Mouse (Mus musculus) spleen, adult 18-20 months (tissue): ENCODE data around the gene Gpr62.
"Not testable (repeated sequence)": the region's sequence is repeated elsewhere in the genome, so short reads cannot be mapped to it uniquely, and the experiment has no call there.

ENCODE experiments used
- DNase-seq, 2 experiments: peaks; one replicate each; pipeline ENCODE4 v3.0.0; 2022; ENCODE audit warnings: mixed read lengths in 2 of 2

The Gpr62 gene

DNA sequence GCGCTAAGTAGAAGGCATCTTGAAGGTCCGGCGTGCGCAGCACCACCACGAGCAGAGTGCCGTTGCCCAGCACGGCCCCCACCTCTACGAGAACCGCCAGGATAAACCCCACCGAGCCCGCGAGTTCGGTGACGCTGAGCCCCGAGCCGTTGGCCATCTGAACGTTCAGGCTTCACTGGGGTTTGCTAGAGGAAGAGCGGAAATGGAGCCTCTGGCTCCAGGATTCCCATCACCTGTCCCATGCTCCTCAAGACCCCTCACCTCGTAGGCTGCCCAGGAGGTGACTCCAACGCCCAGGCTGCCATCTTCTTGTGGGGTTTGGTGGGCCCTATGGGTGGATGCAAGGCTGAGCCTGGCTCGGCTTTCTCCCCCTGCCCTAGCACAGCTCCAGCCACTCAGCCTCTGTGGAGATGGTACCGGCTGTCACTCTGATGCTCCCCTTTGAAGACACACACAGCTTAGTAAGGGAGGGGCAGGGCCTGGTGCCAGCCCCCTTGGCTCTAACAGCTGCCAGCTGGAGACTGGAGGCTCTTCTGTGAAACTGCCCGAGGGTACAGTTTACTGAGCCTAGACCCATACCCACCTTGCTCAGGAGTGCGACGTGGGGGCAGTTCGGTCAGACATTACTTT is at the start of gene Gpr62:
TSS of gene Gpr62 (minus strand) at position 368 of the 630 bp plus-strand sequence.
- no peak for DNase-seq

DNA sequence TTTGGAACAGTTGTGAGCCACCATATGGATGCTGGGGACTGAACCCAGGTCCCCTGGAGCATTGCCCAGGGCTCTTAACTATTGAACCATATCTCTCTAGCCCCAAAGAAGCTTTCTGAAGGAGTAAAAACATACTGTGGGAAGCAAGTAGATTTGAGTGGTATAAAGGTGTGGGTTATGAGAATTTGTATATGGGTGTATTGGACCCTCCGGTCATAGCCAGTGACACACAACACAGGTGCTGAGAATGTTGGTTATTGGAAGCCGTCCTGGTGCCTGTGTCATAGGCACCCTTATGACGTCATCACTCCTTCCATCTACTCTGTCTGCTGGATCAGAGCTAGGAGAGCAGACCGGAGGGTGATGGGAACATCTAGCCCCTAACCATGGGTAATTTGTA is 48.5 kb upstream of the Gpr62 start, which contains the start of gene Iqcf5:
TSS of gene Iqcf5 (plus strand) at position 301 of the 400 bp plus-strand sequence.
- DNase-seq, result no peak

DNA sequence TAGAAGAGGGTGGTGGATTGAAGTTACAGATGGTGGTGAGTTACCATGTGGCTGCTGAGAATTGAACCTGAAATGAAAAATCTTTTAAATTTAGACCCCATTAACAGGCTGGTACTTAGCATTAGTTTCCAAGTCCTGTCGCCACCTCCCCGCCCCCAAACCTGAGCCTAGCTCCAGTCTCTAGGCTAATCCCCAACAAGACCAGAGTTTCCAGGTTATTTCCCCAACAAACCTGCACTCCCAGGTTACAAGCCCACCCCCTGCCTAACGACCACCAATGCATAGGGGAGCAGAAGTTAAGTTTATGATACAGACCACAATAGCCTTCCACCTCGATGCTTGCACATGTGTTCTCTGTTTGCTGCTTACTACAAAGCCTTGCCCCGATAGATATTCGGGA is 47.8 kb upstream of the Gpr62 start:
- DNase-seq, result no peak

DNA sequence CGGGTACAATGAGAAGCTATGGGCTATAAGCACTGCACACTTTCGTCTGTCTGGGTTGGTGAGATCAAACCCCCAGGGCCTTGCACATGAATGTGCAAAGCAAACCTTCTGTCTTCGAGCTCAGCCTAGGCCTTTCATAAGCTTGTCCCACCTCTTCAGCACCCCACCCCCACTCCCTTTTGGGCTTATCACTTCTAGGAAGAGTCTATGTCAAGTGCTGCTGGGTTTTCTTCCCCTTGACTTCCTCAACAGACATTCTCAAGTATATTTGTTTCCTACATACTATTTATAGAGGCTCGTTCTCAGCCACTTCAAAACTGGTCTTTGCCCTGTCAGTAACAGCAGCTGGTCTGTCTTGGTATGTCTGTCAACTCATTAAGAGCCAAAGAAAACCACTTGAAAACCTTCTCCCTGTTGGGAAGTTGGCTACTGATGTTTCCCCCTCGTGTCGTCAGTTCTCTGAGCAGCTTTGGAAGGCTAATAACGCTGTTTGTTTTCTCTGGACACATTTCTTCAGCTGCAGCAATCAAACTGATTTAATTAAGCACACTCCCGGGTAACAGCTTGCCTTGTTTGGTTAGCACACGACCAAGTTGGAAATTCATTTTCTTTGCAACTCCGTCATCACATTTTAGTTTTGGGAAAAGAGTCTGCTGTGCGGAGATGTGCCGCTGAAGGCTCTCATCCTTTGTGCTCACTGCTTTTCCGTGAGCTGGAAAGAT is 47.2 kb upstream of the Gpr62 start:
- DNase-seq, result no peak

DNA sequence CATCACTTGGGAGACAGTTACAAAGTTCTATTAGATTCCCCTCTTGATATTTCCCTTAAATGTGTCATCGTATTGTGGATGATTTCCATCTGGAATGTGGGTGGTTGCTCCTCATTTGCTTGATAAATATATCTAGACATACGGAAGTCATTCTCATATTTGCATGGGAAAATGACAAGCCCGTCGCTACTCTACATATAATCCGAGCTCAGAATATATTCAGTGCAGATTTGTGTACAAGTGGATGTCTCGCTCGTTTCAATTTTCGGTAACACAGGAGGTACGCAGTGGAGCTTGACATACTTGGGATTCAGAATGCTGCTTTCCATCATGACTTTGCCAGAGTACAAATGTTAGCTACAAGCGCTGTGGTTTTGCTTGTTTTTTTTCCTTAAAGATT is 43.6 kb upstream of the Gpr62 start:
- DNase-seq, result no peak

DNA sequence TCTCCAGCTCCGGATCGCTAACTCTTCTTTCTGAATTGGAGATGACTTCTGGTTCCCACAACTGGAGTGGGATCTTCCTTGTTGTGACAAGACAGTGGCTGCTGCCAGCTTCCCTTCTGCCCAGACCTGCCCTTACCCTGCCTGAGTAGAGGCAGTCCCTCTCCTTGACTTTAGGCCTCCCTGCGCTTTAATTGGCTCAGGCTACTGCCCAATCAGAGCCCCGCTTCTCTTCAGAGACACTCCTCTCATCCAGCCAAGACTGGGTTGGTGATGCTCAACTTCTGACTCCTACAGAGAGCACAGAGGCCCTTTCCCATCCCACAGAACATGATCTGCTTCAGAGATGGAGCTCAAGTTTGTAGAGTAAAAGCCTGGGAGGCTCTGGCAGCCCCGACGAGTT is 38.5 kb upstream of the Gpr62 start:
- DNase-seq, result no peak

DNA sequence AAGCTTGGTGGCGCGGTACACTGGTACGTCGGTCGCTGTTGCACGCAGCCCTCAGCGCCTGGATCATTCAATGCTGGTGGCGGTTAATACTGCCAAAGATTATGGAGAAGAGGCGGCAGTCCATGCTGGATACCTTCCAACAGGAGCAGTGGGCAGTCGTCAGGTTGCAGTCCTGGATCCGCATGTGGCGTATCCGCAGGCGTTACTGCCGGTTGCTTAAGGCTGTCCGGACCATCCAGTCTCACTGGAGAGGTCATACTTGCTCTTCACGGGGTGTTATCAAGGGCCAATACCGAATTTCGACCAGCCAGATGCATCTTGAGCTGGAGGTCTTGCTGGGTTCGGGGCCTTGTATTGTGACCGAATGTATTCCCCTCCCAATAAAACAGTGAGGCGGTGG is 36.1 kb upstream of the Gpr62 start:
- DNase-seq, result no peak

DNA sequence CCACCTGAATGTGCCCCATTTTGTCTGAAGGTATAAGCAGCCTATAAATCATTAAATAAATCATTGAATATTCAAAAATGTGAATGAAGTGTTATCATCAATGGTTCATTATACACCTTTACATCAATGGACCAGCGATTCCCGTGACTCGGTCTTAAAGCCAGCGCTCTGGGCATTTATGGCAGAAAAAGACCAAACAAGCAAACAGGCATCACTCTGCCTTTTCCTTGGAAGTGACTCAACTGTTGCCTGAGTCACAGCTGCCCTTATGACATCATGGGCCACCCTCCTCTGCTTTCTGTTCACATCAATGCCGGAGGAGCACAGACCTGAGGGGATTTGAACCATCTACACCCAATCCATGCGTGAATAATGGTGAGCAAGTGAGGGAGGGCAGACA is 33.9 kb upstream of the Gpr62 start, which contains the start of gene Iqcf1:
TSS of gene Iqcf1 (plus strand) at position 301 of the 400 bp plus-strand sequence.
- DNase-seq, result no peak

DNA sequence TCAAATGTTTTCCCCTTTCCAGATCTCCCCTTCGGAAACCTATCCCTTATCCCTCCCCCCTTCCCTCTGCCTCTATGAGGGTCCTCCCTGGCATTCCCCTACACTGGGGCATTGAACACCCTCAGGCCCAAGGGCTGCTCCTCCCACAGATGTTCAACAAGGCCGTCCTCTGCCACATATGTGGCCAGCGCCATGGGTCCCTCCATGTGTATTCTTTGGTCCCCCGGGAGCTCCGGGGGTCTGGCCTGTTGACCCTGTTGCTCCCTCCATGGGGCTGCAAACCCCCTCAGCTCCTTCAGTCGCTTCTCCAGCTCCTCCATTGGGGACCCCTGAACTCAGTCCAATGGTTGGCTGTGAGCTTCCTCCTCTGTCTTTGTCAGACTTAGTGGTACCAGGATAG is 21.9 kb upstream of the Gpr62 start:
- not testable (repeated sequence) for DNase-seq

DNA sequence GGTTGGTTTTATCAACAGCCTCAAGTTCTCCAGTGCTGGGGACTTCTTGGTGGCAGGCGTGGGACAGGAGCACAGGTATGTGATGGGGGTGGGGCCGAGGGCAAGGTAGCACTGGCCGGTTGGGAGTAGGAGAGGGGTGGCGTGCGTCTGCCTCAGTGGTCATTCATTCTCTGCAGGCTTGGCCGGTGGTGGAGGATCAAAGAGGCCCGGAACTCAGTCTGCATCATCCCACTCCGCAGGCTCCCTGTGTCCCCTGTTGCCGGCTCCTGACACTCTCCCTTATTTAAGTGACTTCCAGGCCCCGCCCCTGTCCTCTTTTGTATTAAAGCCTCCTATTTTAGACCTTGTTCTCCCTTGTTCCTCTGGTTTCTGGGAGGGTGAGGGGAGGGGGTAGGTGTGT is 19.3 kb upstream of the Gpr62 start:
- DNase-seq, result no peak

DNA sequence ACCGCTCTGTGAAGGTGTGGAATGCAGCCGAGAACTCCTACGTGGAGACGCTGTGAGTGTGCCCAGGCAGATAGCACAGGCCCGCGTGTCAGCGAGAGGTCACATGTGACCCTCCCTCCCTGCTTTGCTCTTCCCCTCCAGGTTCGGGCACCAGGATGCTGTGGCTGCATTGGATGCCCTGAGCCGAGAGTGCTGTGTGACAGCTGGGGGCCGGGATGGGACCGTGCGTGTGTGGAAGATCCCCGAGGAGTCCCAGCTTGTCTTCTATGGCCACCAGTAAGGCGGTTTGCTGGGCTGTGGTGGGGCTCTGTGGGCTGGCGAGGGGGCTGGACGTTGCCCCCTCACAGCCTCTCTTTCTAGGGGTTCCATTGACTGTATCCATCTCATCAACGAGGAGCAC is 17.9 kb upstream of the Gpr62 start:
- no peak for DNase-seq

DNA sequence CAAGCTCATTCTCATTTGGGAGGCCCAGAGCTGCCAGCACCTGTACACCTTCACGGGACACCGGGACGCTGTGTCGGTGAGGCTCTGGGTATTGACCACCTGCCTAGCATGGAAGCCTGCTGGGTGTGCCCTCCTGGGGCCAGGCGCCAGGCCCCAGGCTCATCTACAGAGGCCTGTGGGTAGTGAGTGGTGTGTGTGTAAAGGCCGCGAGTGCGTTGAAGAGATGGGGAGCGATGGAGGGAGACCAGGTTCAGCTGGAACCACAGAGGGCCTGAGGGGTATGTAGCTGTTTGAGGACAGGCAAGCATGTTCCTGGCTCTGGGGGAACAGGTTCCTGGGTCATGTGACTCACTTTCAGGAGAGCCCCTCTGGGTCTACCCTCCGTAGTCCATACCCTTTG is 17.4 kb upstream of the Gpr62 start:
- DNase-seq, result no peak

DNA sequence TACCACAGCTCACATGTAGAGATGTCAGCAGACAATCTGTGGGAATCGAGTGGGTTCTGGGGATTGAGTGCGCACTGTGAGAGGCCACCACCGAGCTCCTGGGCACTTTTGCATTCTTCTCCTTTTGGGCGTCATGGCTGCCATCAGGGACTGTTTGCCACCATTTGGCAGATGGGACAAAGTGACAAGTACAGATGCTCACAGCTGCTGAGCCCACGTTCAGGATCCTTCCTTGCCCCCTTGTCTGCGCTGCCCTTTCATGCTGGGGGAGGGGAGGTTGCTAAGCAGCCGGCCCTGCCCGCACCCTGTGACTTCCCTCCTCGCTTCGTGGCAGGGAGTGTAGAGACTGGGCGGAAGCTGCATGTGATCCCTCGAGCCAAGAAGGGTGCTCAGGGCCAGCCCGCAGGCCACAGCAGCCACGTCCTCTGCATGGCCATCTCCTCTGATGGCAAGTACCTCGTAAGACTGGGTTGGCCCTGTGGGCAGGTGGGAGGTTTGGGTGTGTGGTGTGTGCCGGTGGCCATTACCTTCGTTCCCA is 16.9 kb upstream of the Gpr62 start:
- peak in 1 of 2 experiments; percentile 3 for DNase-seq

DNA sequence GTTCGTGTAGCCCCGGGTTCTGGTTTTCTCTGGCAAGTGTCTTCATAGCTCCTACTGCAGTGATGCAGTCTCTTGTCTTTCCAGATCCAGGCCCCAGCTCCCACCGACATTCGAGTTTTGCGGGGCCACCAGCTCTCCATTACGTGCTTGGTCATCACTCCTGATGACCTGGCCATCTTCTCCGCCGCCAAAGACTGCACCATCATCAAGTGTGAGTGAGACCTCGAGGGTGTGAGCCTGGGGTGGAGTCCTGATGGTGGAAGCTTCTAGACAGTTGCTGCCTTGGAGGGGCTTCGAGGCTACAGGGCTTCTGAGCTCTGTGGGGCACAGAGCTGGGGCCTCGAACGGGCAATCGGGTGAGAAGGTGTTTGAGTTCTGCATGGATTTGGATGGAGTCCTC is 15.9 kb upstream of the Gpr62 start:
- DNase-seq, result peak in 1 of 2 experiments; percentile 3

DNA sequence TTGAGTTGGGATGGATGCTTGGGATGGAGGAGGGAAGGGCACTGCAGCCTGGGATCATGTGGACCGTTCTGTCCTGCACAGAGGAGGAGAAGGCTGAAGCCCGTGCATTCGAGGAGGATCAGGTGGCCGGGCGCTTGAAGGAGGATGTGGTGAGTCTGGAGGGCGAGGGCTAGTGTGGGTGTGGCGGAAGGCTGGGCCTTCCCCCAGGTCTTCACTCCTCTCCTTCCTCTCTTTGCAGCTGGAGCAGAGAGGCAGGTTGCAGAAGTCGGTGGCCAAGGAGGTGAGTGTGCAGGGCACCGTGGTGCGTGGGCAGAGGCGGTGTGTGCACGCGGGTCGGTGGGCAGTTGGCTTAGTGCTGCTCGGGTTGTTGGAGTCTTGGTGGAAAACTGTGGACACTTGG is 15.3 kb upstream of the Gpr62 start:
- DNase-seq, result peak in 1 of 2 experiments; percentile 9

DNA sequence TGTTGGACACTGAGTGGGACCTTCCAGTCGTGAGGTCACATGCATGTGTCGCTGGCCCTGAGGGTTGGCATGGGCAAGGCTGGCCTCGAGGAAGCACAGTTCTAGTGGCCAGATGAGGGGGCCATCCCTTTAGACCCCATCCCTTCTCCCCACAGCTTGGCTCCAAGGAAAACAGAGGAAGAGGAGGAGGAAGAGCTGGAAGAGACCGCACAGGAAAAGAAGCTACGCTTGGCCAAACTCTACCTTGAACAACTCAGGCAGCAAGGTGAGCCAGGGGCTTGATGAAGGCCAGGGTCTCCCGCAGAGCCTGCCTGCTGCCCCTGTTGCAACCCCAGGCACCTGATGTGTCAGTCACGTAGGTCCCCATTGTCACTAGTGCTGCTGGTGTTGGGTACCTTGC is 14.8 kb upstream of the Gpr62 start:
- DNase-seq, result no peak

DNA sequence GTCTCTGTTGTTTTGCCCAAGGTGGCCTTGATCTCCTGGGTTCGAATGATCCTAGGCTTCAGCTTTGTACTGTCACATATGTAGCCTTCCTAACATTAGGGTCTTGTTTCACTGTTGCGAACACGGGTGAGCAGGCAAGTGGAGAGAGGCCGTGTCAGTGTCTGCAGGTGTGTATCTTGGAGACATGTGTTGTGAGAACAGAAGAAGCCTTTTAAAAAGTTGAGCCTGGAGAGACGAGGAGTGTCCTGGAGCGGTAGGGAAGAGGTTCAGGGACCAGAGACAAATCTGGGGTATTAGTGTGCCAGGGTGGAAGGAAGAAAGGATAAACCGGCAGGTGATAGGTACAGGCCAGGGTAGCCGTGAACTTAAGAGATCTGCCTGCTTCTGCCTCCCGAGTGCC is 12.4 kb upstream of the Gpr62 start:
- DNase-seq, result peak in 1 of 2 experiments; percentile 2

DNA sequence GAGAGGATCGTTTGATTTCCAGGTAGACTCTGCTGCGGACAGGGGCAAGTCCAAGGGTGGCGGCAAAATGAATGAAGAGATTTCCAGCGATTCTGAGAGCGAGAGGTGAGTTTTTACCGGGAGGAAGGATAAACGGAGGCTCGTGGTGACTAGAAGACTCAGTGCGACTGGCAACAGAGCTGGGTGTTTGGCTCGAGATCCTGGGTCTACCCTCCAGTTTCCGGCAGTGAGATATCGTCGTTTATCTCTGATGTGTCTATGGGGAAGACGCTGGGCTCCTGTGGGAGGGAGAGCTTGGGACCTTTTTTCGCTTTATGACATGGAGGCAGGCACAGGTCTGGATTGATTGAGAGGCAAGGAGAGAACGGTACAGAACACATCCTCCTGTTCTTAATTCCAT is 11.9 kb upstream of the Gpr62 start:
- DNase-seq, result peak in 1 of 2 experiments; percentile 4

DNA sequence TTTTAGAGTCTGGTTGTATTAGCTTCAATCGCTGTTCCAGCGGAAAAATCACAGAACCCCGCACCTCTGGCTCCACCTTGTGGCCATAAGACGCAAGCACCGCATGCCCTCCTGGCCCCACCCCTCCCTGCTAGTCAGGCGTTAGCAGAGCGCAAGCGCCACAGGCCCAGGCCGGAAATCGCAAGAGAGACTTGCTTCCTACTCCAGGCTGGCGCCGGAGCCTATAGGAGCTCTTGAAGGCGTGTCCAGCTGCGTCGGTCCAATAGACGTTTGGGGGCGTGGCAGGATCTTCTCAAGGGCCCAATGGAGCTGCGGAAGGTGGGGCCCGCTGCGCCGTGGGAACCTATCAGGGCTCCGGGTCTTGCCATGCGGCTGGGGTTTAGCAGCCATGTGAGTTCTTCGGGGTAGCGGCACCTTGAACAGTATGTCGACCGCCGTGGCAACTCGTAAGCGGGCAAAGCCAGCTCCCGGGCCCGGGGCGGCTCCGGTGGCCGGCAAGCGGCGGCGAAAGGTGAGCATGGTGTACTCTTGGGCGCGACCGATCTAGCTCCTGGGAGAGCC is 11.3 kb upstream of the Gpr62 start, which contains the start of gene Parp3:
TSS of gene Parp3 (minus strand) at position 26 of the 561 bp plus-strand sequence.
- DNase-seq, result peak; percentile 93 to 98

DNA sequence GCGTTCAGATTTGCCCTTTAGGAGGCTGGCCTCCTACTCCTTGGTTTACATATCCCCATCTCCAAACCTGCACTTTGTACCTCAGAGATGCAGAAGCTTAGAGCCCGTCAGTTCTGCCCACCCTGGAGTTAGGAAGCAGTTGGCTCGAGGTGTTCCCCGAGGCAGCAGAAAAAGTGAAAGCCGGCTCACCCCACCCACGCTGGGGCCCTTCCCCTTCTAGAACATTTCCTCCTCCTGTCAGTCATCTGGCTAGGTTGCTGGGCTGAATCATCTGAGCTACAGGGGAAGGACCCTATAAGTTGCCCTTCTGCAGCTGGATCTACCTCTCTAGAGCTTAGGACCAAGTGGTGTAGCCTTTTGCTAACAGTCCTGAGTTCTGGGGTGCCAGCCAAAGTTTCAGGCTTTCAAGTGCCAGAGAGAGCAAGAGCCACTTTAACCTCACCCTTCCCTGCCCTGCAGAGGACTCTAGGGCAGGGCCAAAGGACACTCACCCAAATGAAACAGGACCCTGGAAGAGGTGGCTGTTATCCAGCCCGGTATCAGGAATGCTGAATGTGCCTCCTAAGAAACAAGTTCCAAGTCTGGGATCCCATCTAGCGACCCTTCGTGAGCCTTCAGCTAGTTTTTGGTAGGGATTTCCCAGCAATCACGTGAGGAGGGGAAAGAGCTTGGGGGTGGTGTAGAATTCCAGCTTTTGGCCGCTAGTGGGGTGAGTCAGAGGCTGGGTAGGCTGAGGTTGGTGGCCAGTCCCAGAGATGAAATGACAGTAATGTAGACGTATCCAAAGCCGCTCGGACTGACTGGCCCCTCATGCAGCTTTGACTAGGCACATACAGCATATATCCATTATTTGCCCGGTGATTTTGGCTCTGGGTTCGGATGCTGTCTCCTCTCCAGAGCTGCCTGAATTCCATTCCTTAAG is 10.5 kb upstream of the Gpr62 start:
- DNase-seq, result peak; percentile 71 to 75

DNA sequence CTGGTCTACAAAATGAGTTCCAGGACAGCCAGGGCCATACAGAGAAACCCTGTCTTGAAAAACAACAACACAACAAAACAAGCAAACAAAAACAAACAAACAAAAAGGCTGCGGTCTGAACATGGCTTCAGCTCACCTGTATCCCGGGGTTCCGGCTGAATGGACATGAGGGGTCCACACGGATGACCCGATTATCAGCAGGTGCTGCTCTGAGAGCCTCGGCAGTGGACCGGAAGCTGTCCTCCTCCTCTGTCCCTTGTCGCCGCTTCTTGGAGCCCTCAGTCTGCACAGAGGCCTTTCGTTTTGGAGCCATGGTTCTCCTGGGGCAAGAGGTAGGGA is 9.9 kb upstream of the Gpr62 start, which contains the start of gene Rrp9:
TSS of gene Rrp9 (plus strand) at position 301 of the 339 bp plus-strand sequence.
- DNase-seq, result no peak

DNA sequence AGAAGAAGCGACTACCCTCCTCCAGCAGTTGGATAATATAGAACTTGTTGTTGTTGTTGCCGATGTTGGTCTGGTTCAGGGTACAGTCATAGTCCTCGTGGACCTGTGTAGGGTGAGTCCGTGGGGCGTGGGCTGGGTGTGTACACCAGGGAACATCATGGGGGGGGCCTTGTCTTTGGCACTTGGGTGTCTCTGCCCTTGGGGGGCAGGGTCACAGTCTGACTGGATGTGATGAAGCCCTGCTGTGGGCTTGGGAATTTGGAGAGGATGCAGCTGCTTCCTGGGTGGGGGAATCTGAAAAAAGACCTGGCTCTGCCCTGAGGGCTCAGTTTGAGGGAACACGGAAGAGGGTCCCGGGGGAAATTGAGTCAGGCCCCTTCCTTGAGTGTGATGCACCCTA is 9.3 kb upstream of the Gpr62 start:
- no peak for DNase-seq

DNA sequence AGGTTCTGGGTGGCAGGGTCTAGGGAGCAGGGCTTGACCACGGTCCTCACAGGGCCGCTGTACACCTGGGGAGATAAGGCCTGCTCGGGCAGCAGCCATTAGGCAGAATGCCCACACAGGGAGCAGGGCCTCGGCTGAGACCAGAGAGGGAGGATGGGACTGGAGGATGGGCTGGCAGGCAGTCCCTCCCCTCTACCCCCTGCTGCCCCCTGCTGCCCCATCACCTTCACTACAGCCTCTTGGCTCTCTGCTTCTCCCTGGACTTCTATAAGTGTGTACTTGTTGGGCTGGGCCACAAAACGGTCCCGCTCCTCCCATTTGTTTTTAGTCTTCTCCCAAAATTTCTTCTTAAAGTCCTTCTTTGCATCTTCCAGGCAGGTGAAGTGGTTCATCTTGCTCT is 8.7 kb upstream of the Gpr62 start:
- peak; percentile 51 to 66 for DNase-seq
